Mouse (Mus musculus): Measurements from ENCODE around the gene Nox3.
A peak's percentile ranks its signal among the peaks of the same experiment; 100 is the strongest.

Nox3 gene

DNA sequence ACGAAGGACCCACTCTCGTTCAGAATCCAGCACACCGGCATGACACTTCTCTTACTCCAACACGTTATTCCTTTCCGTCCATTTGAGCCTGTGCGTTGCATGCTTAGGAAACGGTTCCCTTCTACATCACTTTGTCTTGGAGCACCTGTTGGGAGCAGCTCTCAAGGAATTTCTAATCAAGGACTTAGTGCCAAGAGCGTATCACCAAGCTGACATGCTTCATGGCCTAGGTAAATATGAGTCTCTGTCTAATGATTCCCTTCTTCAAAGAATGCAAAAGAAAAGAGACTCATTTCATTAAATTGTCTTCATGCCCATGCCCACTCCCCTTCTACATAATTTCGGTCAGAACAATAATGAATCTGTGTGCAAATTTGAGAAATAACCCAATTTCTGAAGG lies at the start of gene Nox3:
Nox3 (minus strand) TSS at position 101 of the 400 bp plus-strand sequence.
- DNase-seq, result no peak

DNA sequence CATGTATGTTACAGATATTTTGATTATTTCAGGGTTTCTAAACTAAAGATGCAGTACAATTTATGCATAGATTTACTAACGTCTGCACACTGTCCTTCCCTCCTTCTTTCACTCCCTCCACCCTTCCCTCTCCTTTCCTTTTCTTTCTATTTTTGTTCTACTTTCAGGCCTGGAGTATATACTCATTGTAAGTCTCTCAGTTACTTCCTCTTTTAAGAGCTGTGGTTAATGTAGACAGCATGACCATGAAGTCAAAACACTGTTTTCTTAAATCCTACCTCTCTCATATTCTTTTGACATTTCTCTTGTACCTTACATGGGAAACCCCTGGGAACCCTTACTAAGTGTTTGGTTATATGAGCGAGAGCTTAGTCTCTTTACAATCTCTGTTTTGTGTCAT lies 48.3 kb upstream of the Nox3 start:
- DNase-seq, result no peak

DNA sequence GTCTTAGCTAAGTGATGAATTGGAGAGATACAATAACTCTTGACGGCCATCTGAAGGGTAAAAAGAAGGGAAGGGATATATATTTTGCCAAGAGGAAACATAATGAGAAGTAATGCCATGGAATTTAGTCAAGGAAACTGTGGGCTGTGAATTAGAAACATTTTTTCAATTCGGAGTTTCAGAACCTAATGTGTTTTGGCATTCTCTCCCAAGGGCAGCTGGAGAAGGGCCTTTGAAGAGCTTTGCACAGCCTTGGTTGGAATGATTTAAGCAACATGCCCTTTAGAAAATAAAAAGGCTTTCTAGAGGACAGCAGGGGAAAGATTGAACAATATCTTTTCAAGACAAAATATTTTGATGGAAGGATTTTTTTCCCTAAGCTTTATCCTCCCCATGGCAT lies 40.9 kb upstream of the Nox3 start:
- no peak for DNase-seq

DNA sequence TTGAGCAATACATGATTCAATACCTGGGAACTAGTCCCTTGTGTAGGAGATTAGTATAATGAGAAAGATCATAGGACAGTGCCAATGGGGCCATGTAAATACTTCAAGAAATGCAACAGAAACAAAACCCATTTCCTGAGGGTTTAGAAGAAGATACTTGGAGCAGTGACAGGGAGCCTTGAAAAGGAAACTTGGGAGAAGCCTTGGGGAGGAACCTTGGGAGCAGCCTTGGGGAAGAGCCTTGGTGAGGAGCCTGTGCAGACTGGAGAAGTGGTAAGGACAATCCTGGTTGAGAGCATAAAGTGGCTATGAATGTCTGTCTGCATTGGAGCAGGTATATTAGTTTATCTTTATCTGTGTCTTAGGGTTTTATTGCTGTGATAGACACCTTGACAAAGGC lies 38.2 kb upstream of the Nox3 start:
- no peak for DNase-seq

DNA sequence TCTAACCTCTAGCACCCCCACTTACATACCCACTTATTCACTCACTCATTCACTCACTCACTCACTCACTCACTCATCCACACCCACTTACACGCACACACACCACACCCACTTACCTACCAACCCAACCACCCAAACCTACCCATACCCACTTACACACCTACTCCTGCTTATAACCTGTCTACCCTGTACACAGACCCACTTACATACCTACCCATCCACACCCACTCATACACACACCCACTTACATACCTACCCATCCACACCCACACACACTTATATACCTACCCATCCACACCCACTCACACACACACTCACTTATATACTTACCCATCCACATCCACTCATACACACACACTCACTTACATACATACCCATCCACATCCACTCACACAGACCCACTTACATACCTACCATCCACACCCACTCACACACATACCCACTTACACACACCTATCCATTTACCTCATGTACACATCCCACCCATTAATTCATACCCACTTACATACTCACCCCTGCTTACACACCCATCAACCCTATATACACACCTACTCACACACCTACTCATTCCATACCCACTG lies 9.4 kb upstream of the Nox3 start:
- DNase-seq, result no peak

DNA sequence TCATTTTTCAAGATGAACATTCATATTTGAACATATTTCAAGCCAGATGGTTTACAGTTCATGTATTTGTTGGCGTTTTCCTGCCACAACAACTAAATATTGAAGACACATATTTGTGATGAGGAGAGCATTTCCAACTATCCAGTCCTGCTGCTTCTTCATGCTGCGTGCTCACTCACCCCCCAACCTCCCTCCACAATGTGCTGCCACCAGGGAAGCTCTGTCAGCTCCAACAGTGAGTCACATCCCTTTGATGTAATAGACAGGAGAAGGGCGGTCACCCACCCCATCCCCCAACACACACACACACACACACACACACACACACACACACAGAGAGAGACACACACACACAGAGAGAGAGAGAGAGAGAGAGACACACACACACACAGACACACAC lies 6.3 kb upstream of the Nox3 start:
- DNase-seq, result no peak

DNA sequence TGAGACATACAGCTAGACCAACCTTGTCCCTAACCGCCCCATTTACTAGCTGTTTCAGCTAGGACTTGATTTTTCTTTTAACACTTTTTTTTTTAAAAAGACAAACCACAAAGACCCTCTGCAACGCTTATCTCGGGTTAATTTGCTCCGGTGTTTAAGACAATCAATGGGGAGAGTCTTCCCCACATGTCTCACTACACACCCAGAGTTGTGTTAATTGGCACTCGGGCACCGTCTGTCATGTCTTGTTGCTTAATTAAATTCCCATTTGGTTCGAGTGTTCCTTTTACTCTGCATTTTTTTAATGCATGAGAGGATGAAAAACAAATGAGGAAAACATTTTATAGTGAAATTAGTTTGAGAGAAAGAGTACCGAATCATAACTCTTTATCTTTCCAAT lies 3.2 kb downstream of the Nox3 start:
- DNase-seq, result no peak

DNA sequence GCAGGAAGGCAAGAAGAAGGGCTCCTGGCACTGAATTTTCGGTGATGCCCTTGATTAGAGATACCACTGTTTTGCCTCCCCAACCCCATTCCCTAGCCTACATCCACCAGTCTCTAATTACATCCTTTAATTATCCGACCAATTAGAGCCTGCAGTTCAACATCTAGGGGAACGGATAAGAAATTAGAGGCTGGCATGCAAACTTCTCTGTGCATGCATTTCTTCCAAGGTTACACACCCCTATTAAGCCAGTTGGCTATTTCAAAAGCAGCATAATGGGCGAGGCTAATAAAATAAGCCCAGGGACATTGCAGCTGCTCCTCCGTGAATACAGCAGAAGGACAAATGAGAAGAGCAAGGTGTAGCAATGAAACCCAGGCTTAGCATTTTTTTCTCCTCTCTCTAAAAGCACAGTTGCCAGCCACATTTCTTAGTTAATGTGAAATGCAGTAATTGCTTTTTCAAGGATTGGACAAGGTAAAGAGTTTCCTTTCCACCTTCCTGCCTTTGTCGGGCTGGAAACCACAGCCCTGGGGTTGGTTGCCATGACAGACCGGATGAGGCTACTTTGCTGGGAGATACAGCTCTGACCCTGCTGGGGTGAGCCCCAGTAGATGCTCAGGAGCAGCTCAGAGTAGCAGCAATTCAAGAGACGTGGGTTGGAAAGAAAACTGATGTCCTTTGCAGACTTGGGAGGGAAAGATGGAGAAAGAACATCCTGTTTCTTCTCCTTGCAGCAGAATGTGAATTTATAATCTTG lies 5.4 kb downstream of the Nox3 start:
- DNase-seq, result no peak

DNA sequence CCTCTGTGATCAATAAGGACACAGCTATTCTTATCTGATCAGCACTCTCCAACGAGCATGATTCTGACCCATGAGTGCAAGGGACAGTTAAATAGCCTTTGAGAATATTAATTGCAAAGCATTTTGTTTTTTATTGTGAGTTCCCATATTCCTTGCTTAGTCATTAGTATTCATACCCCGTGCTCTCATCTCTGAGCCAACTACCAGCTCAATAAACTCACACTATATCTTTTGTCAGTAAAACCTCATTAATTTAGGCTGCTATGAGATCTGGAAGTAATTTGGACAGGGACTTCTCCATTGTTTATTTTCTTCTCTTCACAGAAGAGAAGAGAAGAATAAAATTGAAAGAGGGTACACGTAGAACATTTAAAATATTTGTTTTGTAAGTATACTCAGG lies 12.4 kb downstream of the Nox3 start:
- no peak for DNase-seq

DNA sequence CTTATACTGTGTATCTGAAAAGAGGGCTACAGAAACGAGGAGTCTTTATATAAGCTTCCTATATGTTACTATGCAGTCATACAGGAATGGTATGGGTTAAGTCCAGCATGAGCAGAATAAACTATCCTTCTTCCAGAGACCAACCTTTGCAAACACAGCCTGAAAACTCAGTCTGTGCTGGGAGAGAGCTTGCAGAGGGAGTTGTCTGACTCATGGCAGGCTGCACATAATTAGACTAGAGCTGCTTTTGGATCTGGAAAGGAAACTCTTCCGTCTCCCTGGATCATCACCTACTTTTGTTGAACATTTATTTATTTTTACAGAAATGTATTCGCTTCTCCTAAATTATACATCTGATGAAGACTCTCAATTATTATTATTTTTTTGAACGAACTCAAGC lies 26.8 kb downstream of the Nox3 start:
- DNase-seq, result peak; percentile 15

DNA sequence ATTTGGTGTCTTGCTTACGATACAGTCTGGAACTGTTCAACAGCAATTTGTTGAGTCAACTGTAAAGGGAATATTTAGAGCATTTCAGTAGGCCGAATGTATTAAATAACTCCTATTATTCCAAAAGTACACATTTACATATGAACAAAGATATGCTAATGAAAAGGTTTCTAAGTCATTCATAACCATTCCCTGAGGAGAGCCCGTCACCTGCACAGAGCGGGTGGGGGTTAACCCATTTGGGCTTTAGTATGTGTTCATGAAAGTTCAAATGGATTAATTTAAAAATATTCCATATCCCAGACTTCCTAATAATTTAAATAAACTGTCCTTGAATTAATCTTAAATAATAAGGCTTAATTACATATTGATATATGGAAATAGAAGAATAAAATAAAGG lies 28.8 kb downstream of the Nox3 start:
- no peak for DNase-seq

DNA sequence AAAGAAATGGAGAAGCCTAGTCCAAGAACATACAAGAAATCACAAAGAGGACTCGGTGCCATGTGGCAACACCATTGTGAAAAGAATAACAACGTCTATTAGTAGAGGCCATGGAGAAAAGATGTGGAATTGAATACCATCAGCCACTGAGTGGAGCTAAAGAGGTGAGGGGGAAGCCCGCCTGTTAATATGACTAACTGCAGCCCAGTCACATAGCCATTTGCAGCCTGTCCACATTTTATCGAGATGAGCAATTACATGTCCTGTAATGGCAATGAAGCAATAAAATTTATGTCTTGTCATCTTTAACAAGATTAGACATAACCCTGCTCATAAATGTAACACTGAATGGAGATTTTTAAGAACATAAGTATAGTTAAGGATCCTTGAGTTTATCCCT lies 30.7 kb downstream of the Nox3 start:
- no peak for DNase-seq

DNA sequence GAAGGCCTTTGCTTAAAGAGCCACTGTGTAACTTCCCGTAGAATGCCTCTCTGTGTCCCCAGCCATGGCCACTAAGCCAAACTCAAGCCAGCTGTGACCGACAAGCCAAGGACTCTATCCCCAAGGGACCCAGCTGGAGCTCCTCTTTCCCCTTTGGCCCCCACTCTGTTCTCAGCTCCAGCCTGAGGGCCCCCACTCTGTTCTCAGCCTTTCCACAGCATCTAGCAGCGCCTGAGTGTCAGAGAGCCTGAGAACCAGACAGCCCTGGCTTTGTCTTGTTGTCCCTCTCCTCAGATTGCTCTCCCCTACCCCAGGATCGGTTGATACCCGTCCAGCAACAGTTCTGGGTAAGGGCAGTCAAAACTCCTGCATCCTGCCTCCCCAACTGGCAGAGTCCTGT lies 36.6 kb downstream of the Nox3 start:
- no peak for DNase-seq

DNA sequence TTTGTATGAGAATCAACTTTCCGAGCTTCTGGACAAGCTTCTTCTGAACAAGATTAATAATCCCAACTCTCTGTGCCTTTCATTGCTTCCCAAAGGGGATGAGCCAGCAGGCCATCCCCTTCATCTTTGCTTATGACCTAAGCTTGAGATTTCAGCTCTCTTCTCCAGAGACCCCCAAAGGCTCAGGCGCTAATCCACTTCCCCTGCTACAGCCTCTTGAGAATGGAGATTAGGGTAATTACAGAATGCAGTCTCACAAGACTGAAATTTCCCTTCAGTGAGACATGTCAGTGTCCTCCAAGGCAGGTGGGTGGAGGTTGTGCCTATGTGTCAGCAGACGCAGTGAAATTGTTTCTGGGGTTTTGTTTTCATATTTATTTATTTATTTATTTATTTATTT lies 45.7 kb downstream of the Nox3 start:
- no peak for DNase-seq

DNA sequence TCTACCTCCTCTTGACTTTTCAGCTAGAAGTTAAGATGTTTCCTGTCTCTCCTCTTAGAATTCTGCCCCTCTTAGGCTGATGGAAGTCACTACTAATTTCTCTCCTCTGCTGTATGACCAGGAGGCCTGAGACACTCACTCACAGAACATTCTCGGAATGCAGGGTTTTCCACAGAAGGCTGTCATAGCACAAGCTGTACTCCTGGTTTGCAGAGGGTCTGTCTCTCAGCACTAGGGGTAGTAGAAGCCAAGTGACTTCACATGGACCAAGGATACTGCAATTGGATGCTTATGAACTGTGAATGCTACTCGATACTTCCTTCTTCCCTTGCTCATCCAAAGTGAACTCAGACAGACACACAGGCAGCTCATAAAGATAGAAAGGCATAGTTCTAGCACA lies 52.5 kb downstream of the Nox3 start:
- no peak for DNase-seq

DNA sequence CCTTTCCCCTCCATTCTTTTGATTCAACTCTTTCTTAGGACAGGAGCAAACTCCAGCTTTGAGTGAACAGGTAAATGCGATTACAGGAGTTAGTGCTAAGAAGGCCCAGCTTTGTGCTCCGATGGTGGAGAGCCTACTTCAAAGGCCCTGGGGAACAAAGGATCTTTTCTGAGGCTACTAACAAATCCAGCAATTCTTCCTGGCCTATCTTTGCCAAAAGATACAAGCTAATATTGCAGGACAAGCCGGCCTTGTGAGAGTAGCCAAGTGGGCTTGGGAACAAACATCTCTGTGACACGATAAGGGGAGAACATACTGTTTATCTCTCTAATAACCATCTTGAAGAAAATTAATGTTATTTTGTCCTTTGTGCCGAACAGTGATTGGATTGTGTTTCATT lies 54.6 kb downstream of the Nox3 start:
- DNase-seq, result no peak

DNA sequence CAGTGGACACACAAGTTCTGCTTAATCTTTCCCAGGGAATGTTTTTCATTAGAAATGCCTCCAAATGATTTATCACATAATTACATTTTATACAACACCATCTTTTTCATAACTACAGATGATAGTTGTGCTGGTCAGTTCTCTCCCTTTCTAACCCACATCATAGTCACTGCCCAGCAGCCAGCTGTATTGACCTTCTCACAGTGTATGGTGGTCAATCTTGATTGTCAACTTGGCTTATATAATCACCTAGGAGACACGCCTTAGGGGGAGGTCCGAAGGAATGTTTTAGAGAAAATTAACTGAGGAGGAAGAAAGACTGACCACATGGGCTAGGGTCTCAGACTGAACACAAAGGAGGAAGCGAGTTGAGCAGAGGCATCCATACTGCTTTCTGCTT lies 57.3 kb downstream of the Nox3 start:
- DNase-seq, result no peak

DNA sequence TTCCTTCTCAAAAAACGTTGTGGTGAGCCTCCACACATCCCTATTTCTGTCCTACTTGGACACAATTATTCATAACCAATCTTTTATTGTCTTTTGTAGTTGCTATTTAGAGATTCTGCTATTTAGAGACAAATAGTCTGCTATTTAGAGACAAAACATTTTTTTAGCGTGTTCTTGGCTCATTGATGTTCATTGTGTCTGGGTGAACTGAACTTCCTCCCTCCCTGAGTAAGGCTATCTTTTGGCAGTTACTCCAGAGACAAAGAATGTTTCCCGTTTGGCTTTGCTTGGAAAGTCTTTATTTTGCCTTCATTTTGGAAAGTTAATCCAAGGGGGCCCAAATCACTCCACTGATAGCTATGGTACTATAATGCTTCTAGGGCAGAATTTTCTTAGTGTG lies 63.6 kb downstream of the Nox3 start:
- no peak for DNase-seq

DNA sequence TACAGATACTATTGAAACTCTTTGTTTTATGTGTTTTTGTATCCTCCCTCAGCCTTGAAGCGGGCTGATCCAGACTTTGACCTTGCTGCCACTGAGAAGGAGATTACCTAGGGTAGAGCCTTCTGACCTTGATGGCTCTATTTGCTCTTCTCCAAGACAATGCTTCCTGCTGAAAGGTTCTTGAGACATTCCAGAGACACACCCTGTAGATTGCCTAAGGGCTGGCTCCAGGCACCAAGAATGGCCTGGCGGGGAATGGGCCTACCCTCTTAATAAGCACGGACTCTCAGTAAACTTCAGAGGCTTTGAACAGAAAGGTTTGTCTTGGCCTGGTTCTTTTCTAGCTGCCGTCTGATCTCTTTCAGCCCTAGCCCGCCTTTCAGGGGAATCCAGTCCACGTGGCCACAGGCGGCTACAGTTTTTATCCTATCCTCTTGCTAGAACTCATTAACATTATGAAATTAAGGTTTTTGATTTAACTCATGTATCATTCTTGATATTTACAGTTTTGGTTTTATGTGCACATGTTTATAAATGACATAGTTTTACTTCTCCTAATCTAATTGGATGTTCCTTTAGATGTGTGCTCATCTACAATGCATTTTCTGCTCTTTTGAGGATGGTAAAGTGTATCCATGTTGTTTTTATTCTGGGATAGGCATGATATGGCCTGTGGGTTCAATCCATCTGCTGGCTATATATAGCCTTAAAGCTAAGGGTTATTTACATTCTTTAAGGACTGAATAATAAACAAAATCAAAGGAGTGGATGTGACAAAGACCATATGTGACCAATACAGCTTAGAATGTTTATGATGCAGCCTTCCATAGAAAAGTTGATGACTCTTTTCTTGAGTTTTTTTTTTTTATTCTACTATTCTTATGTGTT lies 79.5 kb downstream of the Nox3 start:
- DNase-seq, result no peak

DNA sequence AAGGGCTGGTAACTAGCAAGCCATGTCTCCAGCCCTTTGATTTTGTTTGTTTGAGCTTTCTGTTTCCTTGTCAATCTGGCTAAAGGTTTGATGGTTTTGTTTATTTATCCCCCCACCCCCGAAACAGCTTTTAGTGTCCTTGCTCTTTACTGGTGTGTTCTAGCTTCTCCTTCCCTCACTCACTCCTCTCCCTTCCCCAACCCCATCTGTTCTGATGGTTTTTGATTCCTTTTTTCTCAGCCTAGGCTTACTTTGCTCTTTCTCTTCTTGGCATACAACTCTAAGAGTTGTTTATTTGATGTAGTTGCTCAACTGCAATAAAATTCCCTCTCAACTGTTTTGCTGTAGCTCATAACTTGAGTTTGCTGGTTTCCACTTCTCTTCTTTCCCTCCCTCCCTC lies 80.5 kb downstream of the Nox3 start:
- DNase-seq, result no peak

DNA sequence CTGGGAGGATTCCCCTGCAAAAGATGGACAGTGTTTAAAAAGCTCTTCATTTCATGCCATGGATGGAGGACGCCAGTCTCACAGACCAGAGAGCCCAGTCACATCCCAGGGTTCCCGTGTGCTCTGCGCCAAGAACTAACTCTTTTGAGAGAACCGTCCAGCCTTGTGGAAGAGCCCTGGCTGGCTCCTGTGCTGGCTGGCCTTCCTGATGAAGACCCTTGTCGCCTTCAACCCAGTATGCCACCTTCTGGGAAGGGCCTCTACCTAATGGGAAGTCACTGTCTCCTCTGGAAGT lies 84.3 kb downstream of the Nox3 start:
- no peak for DNase-seq

DNA sequence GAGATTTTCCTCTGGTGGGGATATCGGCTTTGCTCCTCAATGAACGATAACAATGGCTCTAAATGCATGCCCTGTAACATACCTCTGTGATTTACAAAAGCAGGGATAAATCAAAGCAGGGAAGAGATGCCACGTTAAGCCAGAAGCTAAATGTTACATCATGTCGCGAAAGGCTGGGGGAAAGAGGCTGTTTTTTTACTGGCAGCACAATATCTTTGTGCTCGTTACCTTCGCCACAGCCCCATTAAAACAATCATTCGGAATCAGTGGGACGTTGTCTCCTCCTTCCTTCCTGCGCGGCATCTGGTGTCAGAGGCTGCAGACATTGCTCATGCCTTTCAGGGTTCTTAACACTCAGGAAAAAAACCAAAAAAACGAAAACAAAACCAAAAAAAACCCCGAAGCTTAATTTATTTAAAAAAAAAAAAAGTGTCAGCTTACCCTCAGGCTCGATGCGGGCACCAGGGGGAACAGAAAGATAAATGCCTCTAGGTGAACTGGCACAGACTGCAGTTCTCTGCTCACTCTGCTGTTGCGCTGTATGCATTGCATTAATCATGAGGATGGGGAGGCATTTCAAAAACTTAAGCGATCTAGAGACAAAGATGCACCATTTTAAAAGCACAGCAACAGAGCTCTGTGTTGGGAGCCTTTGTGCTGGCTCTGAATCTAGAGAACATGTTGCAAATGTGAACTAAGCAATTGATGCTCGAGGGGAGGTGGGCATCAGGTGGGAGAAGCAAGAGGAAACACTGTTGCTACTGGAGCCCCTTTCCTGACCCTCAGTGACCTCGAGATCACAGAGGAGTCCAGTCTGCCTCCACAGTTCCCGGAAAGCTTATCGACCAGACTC lies 84.9 kb downstream of the Nox3 start:
- DNase-seq, result peak; percentile 26

DNA sequence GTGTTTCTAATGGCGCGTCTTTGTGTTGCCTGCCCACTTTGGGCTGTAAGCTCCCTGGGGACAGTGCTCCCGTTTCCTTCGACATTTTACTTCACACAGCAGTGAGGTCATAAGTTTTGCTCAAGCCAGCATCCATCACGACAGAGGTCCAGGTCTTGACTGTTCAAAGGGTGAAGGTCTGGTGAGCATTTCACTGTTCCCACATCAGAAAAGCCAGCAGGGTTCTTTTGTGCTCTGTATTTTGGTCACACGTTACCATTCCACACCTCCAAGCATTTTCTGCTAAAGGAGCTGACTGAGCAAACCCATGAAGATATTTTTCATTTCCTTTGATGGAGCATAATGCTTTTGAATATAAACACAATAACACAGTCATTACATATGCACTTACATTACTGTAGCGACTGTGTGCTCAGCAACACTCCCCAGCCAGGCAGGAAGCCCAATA lies 85.7 kb downstream of the Nox3 start:
- DNase-seq, result no peak
